Mouse (Mus musculus) midbrain, embryonic 16.5 days (tissue): ENCODE measurements around the gene Myrip. TPM values are rescaled to one million over a fixed set of nuclear protein-coding genes. Genes with fewer than 3 reads are reported as not detected.

Experiments
- ATAC-seq: fragments of 200-750 bp; cut with Nextera tagmentation; 2 replicates; pipeline ENCODE4 v1.8.0; 2017; ENCODE audit warnings: moderate TSS enrichment
- H3K27ac ChIP-seq: fragments of 300-500 bp; sonication (generic); 2 replicates; pipeline ENCODE4 v1.5.1; 2014; ENCODE audit warnings: mild to moderate bottlenecking, low read length, mixed read lengths
- H3K27me3 ChIP-seq: fragments of 300-500 bp; sonication (generic); 2 replicates; pipeline ENCODE4 v1.6.1; 2014; ENCODE audit warnings: low read depth, low read length, mixed read lengths; ENCODE audit not compliant: control insufficient read depth, insufficient read depth
- H3K36me3 ChIP-seq: fragments of 300-500 bp; sonication (generic); 2 replicates; pipeline ENCODE4 v1.6.1; 2014; ENCODE audit warnings: mild to moderate bottlenecking, low read length, moderate library complexity, mixed read lengths; ENCODE audit not compliant: control insufficient read depth, insufficient read depth
- H3K4me1 ChIP-seq: fragments of 300-500 bp; sonication (generic); 2 replicates; pipeline ENCODE4 v1.6.1; 2014; ENCODE audit warnings: mild to moderate bottlenecking, low read length, mixed read lengths; ENCODE audit not compliant: control insufficient read depth, insufficient read depth
- H3K4me2 ChIP-seq: fragments of 300-500 bp; sonication (generic); 2 replicates; pipeline ENCODE4 v1.6.1; 2014; ENCODE audit warnings: mild to moderate bottlenecking, low read length, mixed read lengths
- H3K4me3 ChIP-seq: fragments of 300-500 bp; sonication (generic); 2 replicates; pipeline ENCODE4 v1.5.1; 2014; ENCODE audit warnings: low read depth, mild to moderate bottlenecking, low read length, moderate library complexity, mixed read lengths
- H3K9ac ChIP-seq: fragments of 300-500 bp; sonication (generic); 2 replicates; pipeline ENCODE4 v1.6.1; 2014; ENCODE audit warnings: low read depth, low read length, mixed read lengths
- H3K9me3 ChIP-seq: fragments of 300-500 bp; sonication (generic); replicated peaks from 2 replicates; pipeline ENCODE4 v1.6.1; 2014; ENCODE audit warnings: mild to moderate bottlenecking, low read length, mixed read lengths; ENCODE audit not compliant: control insufficient read depth, poor library complexity, severe bottlenecking
- WGBS: fragments of 180-500 bp; shearing (Covaris S2); extraction: QIAGEN DNeasy Blood & Tissue Kit; methylation state at CpG from one replicate; pipeline ENCODE4 v1.1.7; 2014; 5-methylcytosine and 5-hydroxymethylcytosine counted together
- polyA plus RNA-seq: library from polyadenylated mRNA; unstranded; fragments of >200 nt; fragmentation: Nextera tagmentation; extraction: Ambion mirVana; gene quantifications from 2 replicates; pipeline ENCODE4 v1.2.1, GENCODE M21; 2015

Myrip gene
- polyA plus RNA-seq, 1 experiment from 2014 or later, result 6.0 TPM

DNA sequence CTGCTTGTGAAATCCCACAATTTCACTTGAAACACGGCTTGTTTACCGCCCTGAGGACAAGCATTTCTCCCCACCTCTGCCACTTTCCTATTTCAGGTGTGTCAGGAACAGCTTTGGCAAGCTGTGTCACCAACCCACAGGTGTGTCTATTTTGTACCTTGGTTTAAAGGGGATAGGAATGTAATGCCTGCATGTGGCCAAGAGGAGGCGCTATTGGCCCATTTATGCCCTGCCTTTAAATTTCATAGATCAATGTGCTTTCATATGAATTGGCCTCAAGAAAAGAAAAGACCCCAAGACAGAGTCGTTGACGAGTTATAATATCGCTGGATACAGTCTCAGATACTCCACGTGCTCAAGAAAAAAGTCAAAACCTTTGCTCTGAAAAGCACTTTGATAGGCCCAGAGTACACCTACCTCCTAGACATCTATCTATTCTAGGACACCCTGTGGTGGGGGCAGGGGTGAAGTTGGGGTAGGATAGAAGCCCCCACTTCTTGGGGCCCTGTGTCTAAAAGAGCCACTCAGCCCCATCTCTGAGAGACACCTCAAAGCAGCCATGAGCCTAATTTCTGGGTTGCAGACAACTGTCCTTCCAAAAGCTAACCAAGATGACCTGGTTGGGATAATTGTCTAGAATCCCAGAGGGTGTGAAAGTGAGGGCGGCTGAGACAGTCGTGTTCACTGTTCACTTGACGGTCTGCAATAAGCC, 200.0 kb downstream of the Myrip start:
- 39% methylated on average over 10 of the region's 10 CpGs for WGBS
- peaks cover 2% of the 10 kb centered on the region; the same call in 1 of the 2 replicates for H3K36me3 ChIP-seq
- H3K9ac ChIP-seq, result no peak overlapping the region
- 0 out of 2 replicates have a peak, but pooled peaks have one; percentile 30 for ATAC-seq
- H3K4me1 ChIP-seq, result no peaks in the 10 kb centered on the region
- no peaks in the 10 kb centered on the region for H3K9me3 ChIP-seq
- H3K27me3 ChIP-seq, result no peaks in the 10 kb centered on the region
- H3K4me3 ChIP-seq, result no peak overlapping the region
- H3K27ac ChIP-seq, result no peak overlapping the region
- H3K4me2 ChIP-seq, result no peak overlapping the region

DNA sequence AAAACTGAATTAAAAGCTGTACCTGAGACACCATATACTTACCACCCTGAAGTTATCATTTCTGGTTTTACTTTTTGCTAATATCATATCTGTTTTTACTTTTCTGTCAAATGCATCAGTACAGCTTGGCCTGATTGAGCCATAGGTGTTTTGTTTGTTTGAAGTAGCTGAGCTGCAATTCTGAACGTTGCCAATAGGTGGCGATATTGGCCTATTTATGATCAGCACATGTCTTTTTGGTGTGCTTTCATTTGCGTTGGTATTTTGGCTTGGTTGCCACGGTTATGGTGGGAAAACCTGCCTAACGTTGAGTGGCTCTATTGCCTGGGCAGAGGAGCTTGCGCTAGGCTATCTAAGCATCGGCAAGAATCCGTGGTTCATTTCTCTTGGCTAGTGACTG, 200.7 kb downstream of the Myrip start:
- no peak overlapping the region for H3K27ac ChIP-seq
- no peak overlapping the region for H3K9ac ChIP-seq
- H3K4me1 ChIP-seq, result no peaks in the 10 kb centered on the region
- no peak overlapping the region for H3K4me3 ChIP-seq
- H3K36me3 ChIP-seq, result peaks cover 2% of the 10 kb centered on the region; the same call in 1 of the 2 replicates
- no peaks in the 10 kb centered on the region for H3K27me3 ChIP-seq
- peak; percentile 4; the same call in 1 of the 2 replicates for ATAC-seq
- 6% methylated on average over 8 of the region's 8 CpGs for WGBS
- no peaks in the 10 kb centered on the region for H3K9me3 ChIP-seq
- no peak overlapping the region for H3K4me2 ChIP-seq

DNA sequence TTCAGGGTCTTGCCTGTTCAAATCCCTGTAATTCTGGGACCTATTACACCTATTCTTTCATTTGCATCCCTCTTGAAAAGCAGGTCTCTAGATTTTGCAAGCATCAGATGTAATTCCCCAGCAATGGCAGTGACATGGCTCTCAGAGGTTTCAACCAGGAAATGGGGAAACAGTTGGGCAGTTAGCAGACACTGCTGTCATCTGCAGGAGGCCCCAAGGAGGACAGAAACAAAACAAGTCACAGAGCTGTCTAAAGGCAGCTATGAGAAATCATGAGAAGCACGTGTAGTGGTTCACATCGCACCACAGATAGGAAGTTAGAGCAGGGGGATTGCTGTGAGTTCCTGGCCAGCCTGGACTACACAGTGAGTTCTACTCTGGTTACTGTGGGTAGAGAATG, 203.1 kb downstream of the Myrip start:
- Histone ChIP-seq H3K9ac (no peak overlapping the region), H3K36me3 (no peaks in the 10 kb centered on the region), H3K4me2 (no peak overlapping the region), H3K9me3 (no peaks in the 10 kb centered on the region), H3K27me3 (no peaks in the 10 kb centered on the region), H3K4me1 (no peaks in the 10 kb centered on the region), H3K4me3 (no peak overlapping the region), H3K27ac (no peak overlapping the region)
- WGBS, result 92% methylated on average over 2 of the region's 2 CpGs
- no peak for ATAC-seq

DNA sequence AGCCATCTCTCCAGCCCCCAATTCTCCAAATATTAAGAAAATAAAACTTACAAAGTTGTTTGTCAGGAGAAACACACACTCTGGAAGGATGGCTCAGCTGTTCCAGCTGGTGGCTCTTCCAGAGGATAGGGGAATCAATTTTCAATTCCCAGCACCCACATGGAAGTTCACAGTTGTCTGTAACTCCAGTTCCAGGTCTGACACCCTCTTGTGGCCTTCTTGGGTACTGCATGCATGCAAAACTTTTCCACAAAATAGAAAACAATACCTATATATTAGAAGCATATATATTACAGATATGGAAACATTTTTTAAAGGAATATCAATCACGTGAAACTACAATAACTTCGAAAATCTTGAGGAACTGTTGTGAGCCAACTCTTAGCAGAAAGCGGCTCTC, 210.5 kb downstream of the Myrip start:
- no peak for ATAC-seq
- Histone ChIP-seq H3K9ac (no peak overlapping the region), H3K27me3 (no peaks in the 10 kb centered on the region), H3K4me2 (no peak overlapping the region), H3K36me3 (no peaks in the 10 kb centered on the region), H3K4me3 (no peak overlapping the region), H3K9me3 (no peaks in the 10 kb centered on the region), H3K27ac (no peak overlapping the region), H3K4me1 (no peaks in the 10 kb centered on the region)
- 78% methylated on average over 3 of the region's 3 CpGs for WGBS

DNA sequence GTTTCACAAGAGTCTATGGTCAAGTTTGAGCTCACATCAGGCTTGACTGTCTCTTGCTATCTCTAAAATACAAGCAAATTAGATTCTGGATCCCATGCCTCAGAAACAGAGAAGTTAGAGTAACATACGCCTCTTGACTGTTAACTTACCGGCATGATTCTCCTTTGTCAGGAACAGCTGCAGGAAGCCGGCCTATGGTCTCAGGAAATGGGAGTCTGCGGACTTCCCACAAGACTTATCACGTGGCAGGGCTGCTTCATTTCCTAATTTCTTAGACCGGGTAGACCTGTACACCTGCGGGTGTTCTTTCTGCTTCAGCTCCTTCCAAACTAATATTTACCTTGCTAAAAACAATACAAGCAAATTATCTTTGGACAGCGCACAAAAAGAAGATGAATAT, 215.4 kb downstream of the Myrip start:
- no peak for ATAC-seq
- Histone ChIP-seq H3K27ac (no peak overlapping the region), H3K36me3 (no peaks in the 10 kb centered on the region), H3K4me1 (no peaks in the 10 kb centered on the region), H3K9me3 (no peaks in the 10 kb centered on the region), H3K4me2 (no peak overlapping the region), H3K9ac (no peak overlapping the region), H3K27me3 (no peaks in the 10 kb centered on the region), H3K4me3 (no peak overlapping the region)
- 94% methylated on average over 8 of the region's 8 CpGs for WGBS

DNA sequence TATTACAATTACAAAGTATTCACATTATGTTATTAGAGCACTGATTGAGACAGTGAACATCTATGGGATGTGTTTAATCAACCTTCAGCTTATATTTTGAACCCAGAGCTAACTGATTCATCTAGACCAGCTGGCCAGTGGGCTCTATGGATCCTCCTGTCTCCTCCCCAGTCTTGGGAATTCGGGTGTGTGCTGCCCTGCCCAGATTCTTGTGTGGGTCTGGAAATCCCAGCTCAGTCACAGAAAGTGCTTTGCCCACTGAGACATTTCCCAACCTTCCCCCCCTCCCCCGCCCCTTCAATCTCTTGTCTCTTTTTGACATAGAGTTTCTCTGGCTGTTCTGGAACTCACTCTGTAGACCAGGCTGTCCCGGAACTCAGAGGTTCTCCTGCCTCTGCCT, 217.6 kb downstream of the Myrip start:
- 74% methylated on average over 3 of the region's 3 CpGs for WGBS

DNA sequence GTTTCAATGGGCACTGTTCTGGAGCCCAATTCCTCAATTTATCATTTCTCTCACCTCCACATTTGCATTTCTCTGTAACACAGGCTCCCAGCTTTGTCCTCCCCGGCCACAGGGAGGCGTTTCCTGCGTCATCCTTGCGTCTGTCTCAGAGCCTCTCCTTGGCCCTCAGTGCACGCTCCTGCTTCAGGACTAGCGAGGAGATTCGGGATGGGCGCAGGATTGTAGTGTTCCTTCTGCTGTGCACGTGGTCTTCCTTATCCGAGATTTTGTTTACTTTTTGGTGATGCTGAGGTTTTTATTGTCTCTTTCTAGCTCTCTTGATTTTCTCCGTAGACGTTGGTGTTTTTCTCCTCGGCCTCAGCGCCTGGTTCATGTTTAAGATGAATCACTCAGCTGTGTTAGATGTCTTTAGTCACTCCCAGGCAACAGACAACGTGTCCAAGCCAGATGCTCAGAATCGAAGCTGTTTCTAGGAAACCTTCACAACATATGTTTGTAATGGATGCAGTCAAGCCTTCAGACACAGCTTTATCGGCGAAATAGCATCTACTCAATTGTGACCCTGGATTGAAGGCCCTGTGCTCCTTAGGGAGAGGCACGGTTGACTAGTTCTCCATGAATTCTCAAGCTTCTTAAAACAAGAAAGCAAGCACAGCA, 218.3 kb downstream of the Myrip start:
- no peaks in the 10 kb centered on the region for H3K4me1 ChIP-seq
- H3K4me3 ChIP-seq, result no peak overlapping the region
- no peaks in the 10 kb centered on the region for H3K9me3 ChIP-seq
- no peak for ATAC-seq
- no peaks in the 10 kb centered on the region for H3K36me3 ChIP-seq
- no peaks in the 10 kb centered on the region for H3K27me3 ChIP-seq
- 42% methylated on average over 19 of the region's 19 CpGs for WGBS
- no peak overlapping the region for H3K9ac ChIP-seq
- no peak overlapping the region for H3K4me2 ChIP-seq
- H3K27ac ChIP-seq, result no peak overlapping the region

More for the DNA sequence above, 217.6 kb downstream of the Myrip start:
- Histone ChIP-seq H3K4me2 (no peak overlapping the region), H3K9me3 (no peaks in the 10 kb centered on the region), H3K27ac (no peak overlapping the region), H3K27me3 (no peaks in the 10 kb centered on the region), H3K9ac (no peak overlapping the region), H3K4me3 (no peak overlapping the region), H3K36me3 (no peaks in the 10 kb centered on the region), H3K4me1 (no peaks in the 10 kb centered on the region)
- ATAC-seq, result no peak

DNA sequence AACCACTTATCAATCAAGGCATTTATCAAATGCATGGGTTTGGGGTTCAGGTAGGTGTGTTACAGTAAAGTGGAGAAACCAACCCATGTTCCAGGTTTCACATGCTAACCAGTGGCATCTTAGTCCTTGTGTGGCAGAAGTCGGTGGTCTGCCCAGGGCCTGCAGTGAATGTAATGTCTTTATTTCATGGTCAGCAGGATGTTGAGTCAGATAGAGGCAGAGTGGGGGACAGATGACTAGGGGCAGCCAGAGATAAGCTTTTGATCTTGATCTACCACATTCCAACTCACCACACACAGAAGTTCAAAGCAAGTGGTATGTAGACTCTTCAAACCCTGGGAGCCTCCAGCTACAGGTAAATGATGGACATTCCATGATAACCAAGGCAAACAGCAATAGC, 219.8 kb downstream of the Myrip start:
- Histone ChIP-seq H3K36me3 (no peaks in the 10 kb centered on the region), H3K4me1 (no peaks in the 10 kb centered on the region), H3K27ac (no peak overlapping the region), H3K9ac (no peak overlapping the region), H3K4me2 (no peak overlapping the region), H3K4me3 (no peak overlapping the region), H3K27me3 (no peaks in the 10 kb centered on the region), H3K9me3 (no peaks in the 10 kb centered on the region)
- 84% methylated on average over 1 of the region's 1 CpGs for WGBS
- no peak for ATAC-seq
